Mouse (Mus musculus) brain, embryonic 14.5 days (tissue): ENCODE data around the gene 1700025G04Rik.

Experiments used
- CTCF ChIP-seq: fragments of 200-500 bp; IDR thresholded peaks from 2 replicates; pipeline ENCODE4 v1.5.1; 2012; ENCODE audit warnings: inconsistent platforms, mild to moderate bottlenecking, moderate library complexity, borderline replicate concordance; ENCODE audit not compliant: insufficient read depth, insufficient read length; ENCODE audit errors: extremely low read depth
- POLR2A ChIP-seq: fragments of 200-500 bp; IDR thresholded peaks from 2 replicates; pipeline ENCODE4 v1.6.1; 2012; ENCODE audit warnings: mild to moderate bottlenecking, inconsistent platforms, borderline replicate concordance; ENCODE audit not compliant: poor library complexity, insufficient read depth, insufficient read length, severe bottlenecking; ENCODE audit errors: extremely low read depth

DNA sequence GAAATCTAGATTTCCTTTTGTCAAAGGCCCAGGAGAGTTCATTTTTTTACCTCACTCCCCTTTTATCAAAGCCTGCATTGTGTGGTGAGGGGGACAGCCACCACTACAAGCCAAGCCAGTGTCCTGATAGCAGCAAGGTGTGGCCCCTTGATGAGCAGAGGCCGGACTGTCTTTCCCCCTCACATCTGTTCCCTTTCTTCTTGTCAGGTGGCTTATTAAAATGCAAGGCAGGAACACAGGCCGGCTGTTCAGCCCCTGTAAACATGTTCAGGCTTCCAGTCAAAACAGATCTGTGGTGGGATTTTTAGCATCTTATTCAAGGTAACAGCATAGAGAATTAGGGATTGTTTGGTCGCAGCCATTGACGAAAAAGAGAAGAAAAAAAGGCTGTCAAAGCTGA is 105.9 kb downstream of the 1700025G04Rik start:
- TF ChIP-seq CTCF (no peak), POLR2A (no peak)
